Mouse (Mus musculus): ENCODE measurements around the gene Gm5269. TPM values are rescaled to one million over a fixed set of nuclear protein-coding genes. Genes with fewer than 3 reads are reported as not detected.

The Gm5269 gene
- not detected for total RNA-seq (2021)
- long read RNA-seq, experiment 1 = 0 reads
- long read RNA-seq, experiment 2 = 0 reads

DNA sequence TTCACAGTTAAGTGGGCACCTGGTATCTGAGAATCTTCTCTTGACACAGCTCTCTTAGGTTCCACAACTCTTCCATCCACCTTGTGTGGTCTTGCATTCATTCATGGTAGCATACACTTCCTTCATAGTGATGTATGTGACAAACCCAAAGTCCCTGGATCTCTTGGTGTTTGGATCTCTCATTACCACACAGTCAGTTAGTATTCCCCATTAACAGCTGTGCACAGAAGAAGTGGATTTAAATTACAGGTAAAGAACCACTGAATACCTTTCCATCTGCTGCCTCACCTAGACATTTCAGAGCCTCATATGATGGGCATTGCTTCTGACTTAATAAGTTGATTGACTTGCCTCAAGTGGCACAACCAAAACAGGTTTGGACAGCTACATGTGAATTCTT is at the start of gene Gm5269:
TSS of gene Gm5269 (minus strand) at position 101 of the 400 bp plus-strand sequence.
- DNase-seq (ENCODE audit: low spot score) = no peak

DNA sequence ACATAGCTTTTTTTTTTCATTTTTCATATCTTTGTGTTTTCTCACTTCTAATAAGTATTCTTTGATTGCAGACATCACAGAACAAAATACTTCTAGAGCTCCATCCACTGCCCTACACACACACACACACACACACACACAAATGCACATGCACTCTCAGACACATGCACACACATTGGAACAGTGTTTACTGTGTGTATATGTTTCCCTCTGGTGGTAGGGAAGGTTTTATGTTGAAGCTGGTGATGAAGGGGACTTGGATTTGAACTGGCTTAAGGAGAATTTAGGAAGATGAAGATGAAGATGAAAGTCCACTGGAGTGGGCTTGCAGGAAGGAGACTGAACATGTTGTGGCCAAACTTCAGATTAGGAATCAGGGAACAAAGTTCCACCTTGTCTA is 41.1 kb upstream of the Gm5269 start:
- DNase-seq (ENCODE audit: low spot score) = no peak

DNA sequence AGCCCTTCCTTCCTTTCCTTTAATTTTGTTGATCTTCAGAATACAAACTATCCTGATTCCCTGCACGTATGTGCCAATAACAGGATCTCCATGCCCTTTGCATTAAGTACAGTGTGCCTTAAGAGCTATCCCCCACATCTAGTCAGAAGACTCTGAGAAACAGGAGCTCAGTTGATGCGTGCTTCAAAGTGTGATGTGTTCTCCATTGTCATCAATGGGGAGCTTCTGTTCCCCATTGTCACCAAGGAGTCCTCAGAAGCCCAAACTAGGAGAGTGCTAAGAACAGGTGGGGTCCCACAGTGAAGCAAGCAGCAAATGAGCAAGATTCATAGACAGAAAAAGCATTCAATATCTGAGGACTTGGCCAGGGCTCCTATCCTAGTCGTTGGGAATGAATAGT is 36.8 kb upstream of the Gm5269 start:
- DNase-seq (ENCODE audit: low spot score) = no peak

DNA sequence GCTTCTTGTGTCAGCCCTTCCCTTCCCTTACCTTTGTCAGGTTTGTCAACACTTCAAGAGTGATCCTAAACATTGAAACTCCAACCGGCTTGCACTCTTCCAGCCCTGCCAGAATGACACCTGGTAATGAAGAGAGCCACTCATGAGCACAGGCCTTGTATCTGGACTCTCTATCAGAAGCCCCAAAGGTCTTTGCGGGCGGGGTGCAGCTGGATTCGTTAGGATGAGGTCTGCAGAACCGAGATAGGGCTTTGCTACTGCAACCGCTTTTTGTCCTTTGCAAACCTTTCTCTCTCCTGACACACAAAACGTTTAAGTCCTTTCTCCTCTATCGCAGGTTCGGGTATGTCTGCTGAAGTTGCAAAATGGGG is 36.3 kb upstream of the Gm5269 start, which contains the start of gene Slc40a1:
TSS of gene Slc40a1 (minus strand) at position 131 of the 371 bp plus-strand sequence.
- DNase-seq (ENCODE audit: low spot score) = no peak

DNA sequence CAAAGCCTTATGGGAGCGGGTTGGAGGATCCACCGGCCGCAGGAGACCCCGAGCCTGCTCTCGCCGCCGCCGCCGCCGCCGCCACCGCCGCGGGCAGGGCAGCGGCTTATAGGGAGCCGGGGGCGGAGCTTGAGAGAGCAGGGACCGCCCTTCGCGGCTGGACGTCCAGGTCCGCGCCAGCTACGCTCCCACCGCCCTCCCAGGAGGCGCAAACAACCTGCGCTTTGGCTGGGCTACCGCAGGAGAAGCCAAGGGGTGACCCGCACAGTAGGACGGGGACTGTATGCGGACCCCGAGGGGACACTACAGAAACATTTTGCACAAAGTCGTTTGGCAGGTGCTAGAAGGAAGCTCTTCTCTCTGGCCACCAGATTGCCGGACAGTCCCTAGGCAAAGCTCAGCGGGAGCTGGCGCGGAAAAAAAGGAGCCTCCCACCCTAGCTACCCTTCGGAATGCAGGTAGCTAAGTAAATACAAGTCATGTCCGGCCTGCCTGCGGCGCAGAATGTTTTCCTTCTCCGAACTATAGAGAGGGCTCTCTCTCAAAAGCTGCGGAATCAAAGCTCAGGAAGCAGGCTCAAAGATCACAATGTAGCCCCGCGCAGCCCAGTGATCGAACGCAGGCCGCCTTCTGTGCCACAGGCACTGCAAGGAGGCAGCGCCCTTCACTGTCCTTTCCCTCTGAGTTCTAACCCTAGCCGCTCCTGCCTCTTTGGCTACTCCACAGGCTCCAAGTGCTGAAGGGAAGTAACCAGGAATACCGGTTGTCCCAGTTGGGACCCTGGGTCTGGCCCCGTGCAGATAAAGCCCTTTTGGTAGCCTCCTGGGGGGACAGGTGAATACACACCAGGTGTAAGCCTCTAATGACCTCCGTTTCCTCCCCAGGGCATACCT is 35.7 kb upstream of the Gm5269 start:
- peak; percentile 80 for DNase-seq (ENCODE audit: low spot score)

DNA sequence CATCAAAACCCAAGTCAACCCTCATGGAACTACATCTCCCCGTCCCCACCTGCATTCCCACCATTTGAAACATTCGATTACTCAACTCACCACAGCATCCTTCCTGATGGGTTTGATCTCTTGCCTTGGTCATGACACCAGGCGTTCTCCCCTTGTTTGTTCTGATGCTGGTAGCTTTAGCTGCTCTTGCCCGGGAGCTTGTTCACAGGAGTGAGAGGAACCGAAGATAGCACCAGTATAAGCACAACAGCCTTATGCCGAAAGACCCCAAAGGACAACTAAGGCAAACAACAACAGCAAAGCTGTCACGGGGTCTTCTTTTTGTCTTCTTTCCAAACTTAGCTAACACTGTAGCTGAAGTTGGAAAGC is 35.0 kb upstream of the Gm5269 start:
- no peak for DNase-seq (ENCODE audit: low spot score)

DNA sequence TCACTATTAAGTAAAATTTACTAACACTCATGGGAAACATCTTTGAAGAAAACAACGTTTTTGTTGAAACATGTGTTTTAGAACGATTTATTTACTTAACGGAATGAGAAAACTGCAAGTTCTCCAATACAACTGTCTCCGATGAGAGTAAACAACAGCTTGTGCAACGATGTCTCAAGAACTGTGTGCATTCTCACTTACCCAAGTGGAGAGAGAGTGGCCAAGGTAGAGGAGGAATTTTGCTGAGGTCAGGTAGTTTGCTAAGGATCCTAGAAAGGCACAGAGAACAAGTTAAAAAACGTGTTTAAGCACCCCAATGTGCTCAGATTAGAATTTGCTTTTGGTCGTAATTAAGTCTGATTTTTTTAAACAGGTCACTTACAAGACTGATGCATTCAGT is 34.4 kb upstream of the Gm5269 start:
- no peak for DNase-seq (ENCODE audit: low spot score)

DNA sequence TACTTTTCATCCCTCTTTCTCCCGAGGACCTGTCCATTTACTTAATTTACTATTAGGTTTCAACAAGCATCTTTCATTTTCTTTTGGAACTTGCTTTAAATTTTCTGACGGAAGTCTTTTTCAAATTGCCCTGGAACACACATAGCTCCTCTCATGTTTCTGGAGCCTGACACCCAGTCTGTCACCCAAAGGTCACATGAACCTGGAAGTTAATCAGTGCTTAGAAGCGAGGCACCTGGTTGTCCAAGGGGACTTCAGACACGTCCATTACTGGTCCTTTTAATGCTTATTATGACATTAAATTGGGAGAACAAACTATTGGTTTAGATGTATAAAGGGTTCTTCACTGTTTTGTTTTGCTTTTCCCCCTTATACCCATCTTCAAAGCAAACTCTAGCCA is 33.2 kb upstream of the Gm5269 start:
- no peak for DNase-seq (ENCODE audit: low spot score)

DNA sequence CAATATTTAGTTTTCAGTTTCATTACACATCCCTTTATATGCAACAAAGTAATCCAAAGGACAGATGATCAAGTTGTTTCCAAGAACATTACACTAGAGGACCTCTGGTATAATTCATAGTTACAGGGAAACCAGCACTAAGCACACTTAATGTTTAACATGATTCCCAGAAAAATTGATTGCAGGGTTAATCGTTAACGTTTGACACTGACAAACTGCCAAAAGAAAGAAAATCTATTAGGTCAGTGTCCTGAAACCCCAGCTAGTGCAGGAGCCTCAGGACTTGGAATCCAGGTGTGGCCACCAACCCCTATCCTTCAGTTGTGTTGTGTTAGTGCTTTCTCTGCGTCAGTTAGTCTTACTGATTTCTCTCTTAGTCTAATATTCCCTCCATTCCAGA is 30.6 kb upstream of the Gm5269 start:
- DNase-seq (ENCODE audit: low spot score) = no peak

DNA sequence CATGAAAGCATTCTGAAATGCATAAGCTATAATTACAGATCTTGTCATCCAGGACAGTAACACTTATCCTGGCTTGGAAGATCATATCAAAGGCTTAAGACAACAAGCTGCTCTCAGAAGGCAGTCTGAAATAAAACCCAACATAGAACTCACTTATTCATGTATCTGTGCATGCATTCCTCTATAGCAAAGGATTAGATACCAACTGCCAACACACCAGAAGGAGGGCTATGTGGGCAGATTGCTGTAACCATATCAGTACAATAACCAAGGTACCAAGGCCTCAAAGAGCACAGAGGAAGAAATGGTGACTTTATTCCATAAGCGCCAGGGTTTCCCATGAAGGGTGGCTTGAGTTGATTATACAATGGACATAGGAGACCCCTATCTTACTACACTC is 29.7 kb upstream of the Gm5269 start:
- DNase-seq (ENCODE audit: low spot score) = no peak

DNA sequence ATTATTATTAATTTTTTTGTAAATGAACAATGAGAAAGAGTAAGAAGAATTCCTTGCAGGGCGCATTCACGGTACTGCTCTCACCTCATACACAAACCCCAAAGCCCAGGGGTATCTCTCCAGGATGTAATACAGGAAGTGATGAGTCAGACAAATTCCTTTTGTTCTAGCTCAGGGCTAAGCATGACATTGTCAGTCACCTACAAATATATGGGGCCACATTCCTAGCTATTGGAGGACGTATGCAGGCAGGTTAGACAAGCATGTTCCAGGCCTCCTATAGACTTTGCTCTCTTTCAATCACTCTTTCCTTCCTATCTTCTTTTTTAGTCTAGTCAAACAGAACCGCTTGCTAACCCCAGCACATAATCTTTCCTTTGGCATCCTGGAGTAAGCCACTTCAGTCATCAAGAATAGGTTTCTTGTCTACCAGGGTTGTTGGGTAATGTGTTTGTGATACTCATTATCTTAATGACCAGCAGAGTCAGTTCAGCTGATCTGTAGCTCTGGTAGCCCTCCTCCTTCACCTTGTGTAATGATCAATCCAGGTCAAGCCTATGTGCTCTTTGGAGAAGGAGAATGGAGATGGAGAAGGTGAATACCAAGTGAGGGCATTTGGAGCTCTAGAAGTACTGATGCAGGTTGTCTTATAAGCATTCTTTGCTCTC is 27.2 kb upstream of the Gm5269 start:
- no peak for DNase-seq (ENCODE audit: low spot score)

DNA sequence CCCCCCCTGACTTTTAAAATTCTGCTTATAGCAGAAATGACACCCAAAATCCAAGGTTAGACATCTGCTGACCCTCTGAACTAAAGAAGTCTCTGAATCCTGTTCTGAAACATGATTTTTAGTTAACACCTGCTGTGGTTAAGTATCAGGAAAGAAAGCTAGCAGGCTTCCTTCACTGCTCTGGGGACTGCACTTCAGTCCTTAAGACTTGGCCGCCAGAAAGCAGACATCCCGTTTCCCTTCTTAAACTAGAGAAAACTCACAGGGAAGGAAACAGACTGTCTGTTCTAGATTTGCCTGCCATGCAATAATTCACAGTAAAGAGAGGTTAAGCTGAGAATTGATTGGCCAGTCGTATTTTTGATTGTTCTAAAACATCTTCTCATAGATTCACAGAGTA is 26.1 kb upstream of the Gm5269 start:
- no peak for DNase-seq (ENCODE audit: low spot score)

DNA sequence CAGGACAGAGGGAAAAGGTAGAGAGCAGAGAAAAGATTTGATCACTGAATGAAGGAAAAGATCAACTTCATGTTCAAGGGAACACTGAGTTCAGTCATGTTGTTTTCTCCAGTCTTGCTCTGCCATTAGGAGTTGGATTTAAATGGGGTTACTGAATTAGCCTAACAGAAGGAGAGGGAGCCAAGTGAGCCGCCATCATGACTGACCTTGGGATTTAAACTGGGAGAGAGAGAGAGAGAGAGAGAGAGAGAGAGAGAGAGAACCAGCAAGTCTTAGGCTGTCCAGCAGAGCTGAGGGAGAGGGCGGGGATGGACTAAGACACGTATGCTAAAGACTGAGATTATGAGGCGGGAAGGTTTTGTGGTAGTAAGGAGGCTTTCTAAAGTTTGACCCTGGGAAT is 24.2 kb upstream of the Gm5269 start:
- DNase-seq (ENCODE audit: low spot score) = no peak

DNA sequence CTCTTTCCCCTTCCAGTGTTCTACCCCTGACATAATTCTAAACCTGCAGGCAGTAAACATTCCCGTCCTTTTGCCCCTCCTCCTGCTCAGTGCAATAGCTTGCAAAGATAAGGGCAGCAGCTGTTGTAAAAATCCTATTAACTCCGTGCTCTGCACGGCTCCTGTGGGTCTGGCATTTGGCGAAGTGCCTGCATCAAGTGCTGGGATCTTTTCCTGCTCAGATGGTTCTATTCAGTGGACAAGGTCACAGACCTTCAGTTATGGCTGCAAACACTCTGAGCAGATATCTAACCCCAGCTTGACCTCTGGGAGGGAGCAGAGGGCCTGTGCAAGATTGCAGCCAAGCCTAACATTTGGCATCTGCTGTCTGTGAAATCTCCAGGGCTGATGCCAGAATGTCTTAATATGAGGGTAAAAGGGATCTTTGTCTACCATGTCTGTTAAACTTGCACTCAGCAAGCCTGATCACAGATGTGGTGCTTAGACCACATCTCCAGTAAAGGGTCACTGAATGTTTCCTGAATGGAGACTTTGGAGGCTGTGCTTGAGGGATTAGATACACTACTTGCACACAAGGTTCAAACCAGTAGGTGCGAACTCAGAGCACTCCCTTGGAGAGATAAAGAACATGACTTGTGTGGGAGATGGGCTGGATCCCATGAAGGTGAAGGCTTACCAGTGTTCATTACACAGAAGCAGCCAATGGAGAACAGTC is 15.2 kb upstream of the Gm5269 start:
- peak; percentile 21 for DNase-seq (ENCODE audit: low spot score)

DNA sequence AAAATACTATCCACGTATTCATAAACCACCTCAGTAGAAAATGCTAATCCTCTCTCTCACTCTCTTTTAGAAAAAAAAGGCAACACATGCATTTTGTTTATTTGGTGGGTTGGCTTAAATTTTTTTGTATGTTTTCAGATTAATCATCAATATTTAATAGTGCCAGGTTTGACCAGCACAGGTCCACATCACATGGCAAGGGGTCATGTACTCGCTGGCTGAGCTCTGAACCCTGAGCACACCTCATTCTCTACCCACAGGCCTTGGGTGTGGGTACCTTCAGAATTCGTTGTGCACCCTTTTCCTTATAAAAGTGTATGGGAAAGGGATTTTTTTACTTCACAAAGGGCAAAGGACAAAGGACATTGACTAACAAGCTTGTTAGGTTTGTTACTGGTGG is 14.1 kb upstream of the Gm5269 start:
- no peak for DNase-seq (ENCODE audit: low spot score)

DNA sequence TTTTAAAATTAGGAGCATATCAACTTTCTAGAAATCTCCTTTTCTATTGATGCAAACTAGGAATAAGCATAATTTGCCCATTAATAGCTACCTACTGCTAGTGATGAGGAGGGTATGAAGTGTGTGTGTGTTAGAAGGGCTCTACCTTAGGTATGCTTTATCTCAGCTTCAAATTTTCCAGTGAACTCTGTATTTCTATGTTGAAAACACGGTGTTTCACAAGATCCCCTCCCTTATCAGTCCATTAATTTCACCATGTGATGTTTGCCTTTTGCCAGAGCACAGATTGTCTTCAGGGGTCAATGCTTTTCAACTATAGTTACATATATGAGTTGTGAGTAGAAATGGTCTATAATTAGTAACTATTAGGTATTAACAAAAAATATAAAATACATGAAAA is 8.0 kb upstream of the Gm5269 start:
- no peak for DNase-seq (ENCODE audit: low spot score)

DNA sequence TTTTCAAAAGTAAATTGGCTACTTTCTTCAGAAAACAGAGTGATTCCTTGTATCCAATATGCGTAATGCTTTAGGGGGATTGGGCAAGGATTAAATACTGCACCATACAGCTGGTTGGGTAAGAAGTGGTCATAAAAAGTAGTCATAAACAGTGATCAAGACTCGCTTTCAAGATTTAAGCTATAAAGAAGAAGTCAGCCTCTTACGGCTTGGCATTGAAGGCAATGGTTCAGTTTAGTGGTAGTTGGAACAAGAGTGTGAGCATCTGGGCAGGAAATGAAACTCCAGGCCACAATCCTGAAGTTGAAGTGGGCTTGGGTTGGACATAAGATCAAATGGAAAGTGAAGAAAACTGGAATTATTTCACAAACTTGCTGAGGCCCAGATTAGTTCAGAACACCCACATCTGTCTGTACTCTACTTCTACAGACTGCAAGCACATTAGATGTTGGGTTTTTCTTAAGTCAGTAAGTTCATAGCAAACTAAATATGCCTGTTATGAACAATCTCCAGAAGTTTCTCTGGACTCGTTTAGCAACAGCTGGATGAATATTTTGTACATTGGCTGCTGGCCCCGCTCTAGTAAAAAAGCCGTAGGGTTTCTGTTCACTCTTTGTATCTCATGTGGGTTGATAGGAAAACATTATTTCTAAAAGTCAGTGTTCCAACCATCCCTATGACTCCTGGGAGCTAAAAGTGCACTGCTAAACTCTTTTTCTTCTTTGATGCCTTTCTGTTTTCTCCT is 4.3 kb upstream of the Gm5269 start:
- DNase-seq (ENCODE audit: low spot score) = no peak

DNA sequence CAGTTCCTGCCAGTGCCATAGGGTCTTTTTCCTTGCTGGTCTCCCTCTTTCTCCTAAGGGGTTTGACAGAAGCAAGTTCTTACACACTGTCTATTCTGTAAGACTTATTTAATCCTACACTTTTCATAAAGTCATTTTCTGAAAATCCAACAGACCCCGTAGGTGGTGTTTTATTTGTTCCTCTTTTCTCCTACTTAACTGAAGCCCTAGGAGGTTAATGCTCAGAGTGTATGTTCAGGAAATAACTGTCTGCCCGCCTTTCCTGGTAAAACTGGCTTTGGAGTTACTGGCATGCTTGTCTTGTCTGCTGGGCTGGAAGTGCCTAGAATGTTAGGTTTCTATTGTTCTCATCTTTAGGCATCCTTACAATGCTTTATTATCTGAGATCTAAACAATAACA is 1.9 kb upstream of the Gm5269 start:
- no peak for DNase-seq (ENCODE audit: low spot score)

DNA sequence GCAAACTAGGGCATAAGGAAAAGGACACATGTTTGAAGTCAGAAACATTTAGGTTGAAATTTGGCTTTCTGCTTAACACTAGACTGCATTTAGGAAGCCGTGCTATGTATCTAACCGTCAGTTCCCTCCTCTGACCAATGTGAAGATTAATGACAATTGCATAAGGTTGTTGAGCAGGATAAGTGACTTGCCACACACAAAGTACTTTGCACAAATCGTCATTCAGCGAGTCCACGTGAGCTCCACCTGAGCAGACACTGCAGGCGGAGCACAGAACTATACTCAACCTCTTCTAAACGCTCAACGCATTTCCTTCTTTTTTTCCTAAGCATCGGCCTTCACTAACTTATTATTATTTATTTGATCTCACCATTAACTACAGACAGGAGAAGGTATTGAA is 3.3 kb downstream of the Gm5269 start:
- no peak for DNase-seq (ENCODE audit: low spot score)

DNA sequence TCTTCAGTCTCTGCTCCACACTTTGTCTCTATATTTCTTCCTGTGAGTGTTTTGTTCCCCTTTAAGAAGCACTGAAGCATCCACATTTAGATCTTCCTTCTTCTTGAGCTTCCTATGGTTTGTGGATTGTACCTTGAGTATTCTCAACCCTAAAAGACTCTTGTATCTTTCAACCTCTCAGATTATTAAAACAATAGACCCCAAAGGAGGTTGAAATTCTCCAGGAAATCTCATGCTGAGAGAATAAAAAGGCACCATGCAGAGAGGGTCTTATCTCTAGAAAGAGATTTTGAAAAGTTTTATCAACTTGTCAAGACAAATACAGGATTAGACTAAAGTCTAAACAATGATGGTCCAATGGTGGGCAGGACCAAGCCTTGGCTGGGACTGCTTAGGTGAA is 6.7 kb downstream of the Gm5269 start:
- no peak for DNase-seq (ENCODE audit: low spot score)

DNA sequence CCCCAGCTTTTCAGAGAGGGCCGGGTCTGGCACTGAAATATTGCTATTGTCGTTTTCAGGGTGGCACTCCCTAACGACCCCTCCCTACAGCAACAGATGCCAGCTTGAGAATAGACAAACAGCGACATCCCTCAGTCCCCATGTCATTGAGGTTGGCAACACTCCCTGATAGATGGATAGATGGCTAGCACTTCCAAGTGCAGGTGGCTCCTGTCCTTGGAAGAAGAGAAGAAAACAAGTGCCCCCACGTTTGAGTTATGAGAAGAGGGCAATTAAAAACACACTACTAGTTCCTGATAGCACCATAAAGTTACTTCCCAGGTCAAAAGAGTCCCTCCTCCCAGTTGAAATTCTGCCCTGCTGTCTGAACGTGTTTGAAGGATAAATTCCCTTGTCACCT is 8.0 kb downstream of the Gm5269 start:
- no peak for DNase-seq (ENCODE audit: low spot score)
